Comparison of ENCODE assay signal across 14 mouse cellular contexts in genomic region chr2:161065594-161065993, GRCm38 (mm10).
"Had no signal": no experiment of that assay in that cellular context is flagged by ENCODE, and none has a peak within 500 bp of the region (broad histone marks: within the 10 kb centered on the region; RNA-seq: fewer than 3 reads in every experiment).

No protein-coding gene starts in this region.

- H3K4me1 ChIP-seq: intestine, embryonic 15.5 days; neural tube, embryonic 13.5 days; stomach, embryonic 15.5 days had no signal

- H3K4me2 ChIP-seq: intestine, embryonic 15.5 days; limb, embryonic 13.5 days; midbrain, embryonic 12.5 days; neural tube, embryonic 13.5 days; stomach, embryonic 15.5 days had no signal

- H3K9me3 ChIP-seq: intestine, embryonic 15.5 days; limb, embryonic 13.5 days; midbrain, embryonic 12.5 days; neural tube, embryonic 13.5 days; stomach, embryonic 15.5 days had no signal

- H3K4me3 ChIP-seq: intestine, embryonic 15.5 days; layer of hippocampus, adult 2 months; limb, embryonic 13.5 days; midbrain, embryonic 12.5 days; neural tube, embryonic 13.5 days; stomach, embryonic 15.5 days had no signal

- H3K36me3 ChIP-seq: intestine, embryonic 15.5 days; stomach, embryonic 15.5 days had no signal

- DNase-seq: kidney, adult 18-20 months; kidney, postnatal 10 days; kidney, postnatal 4 days; left cerebral cortex, postnatal 4 days; lung, adult 18-20 months; retina, postnatal 1 day; thymus, postnatal 36 days had no signal

- H3K27ac ChIP-seq: intestine, embryonic 15.5 days; layer of hippocampus, adult 2 months; limb, embryonic 13.5 days; neural tube, embryonic 13.5 days; stomach, embryonic 15.5 days had no signal

- ATAC-seq: intestine, embryonic 15.5 days; midbrain, embryonic 16.5 days had no signal

- H3K9ac ChIP-seq: intestine, embryonic 15.5 days; limb, embryonic 13.5 days; midbrain, embryonic 12.5 days; neural tube, embryonic 13.5 days; stomach, embryonic 15.5 days had no signal

- H3K27me3 ChIP-seq: intestine, embryonic 15.5 days; limb, embryonic 13.5 days; midbrain, embryonic 12.5 days; neural tube, embryonic 13.5 days; stomach, embryonic 15.5 days had no signal
